17 mouse cellular contexts compared by ENCODE assay signal in genomic region chr13:73750435-73750834, GRCm38 (mm10). TPM values are rescaled to one million over a fixed set of nuclear protein-coding genes. Genes with fewer than 3 reads are reported as not detected.
DNase-seq lines count a peak whose midpoint lies in the region; ATAC-seq and TF ChIP-seq lines count a peak whose summit lies in the region.
"Had no signal": no experiment of that assay in that cellular context is flagged by ENCODE, and none has a peak within 500 bp of the region (broad histone marks: within the 10 kb centered on the region; RNA-seq: fewer than 3 reads in every experiment).

No protein-coding gene starts in this region.

- H3K27ac ChIP-seq in lung, postnatal 0 days (ENCODE audit: low read length): no peak overlapping the region
- H3K27ac ChIP-seq: layer of hippocampus, adult 2 months had no signal

- no peak overlapping the region for H3K4me3 ChIP-seq in lung, postnatal 0 days (ENCODE audit: low read depth, low read length)
- H3K4me3 ChIP-seq: layer of hippocampus, adult 2 months had no signal

- no peak for TF ChIP-seq EP300 in lung, postnatal 0 days (IDR thresholded peaks at IDR 0.05)

- no peaks in the 10 kb centered on the region for H3K27me3 ChIP-seq in lung, postnatal 0 days (replicated peaks; ENCODE audit: insufficient read depth, low read length)

- peak; percentile 38 for DNase-seq in heart, postnatal 4 days
- no peak for DNase-seq in heart, adult 11 months
- DNase-seq in lung, postnatal 0 days (ENCODE audit: low spot score): no peak
- no peak for DNase-seq in lung, postnatal 25 days (ENCODE audit: low spot score)
- peak; percentile 70 for DNase-seq in kidney, adult 9 months
- DNase-seq in kidney, postnatal 36 days: peak; percentile 68 to 77
- no peak for DNase-seq in right cerebral cortex, adult 18-20 months
- DNase-seq in frontal cortex, adult 2 months (ENCODE audit: extremely low spot score in 1 of 2, low spot score in 1 of 2): no peak
- DNase-seq: forebrain, postnatal 0 days; liver; lung, embryonic 14.5 days; retina, postnatal 1 day; thymus, postnatal 25 days had no signal

- no peaks in the 10 kb centered on the region for H3K36me3 ChIP-seq in lung, postnatal 0 days (ENCODE audit: insufficient read depth, low read length)

- H3K4me2 ChIP-seq in lung, postnatal 0 days (replicated peaks; ENCODE audit: low read depth, low read length): no peak overlapping the region
- H3K4me2 ChIP-seq: lung, embryonic 14.5 days had no signal

- H3K9ac ChIP-seq in lung, postnatal 0 days (replicated peaks; ENCODE audit: low read depth): no peak overlapping the region
- H3K9ac ChIP-seq: forebrain, postnatal 0 days; lung, embryonic 14.5 days had no signal

- 60% methylated on average over 6 of the region's 6 CpGs for WGBS in lung, postnatal 0 days

- TF ChIP-seq CTCF in lung, postnatal 0 days (IDR thresholded peaks at IDR 0.05): no peak

- peak; percentile 32; the same call in 1 of the 2 replicates for ATAC-seq in lung, postnatal 0 days
- ATAC-seq: activated CD4-positive, CD25-positive, alpha-beta regulatory T cell, adult 4 months; forebrain, postnatal 0 days had no signal

- H3K9me3 ChIP-seq in lung, postnatal 0 days (ENCODE audit: low read length): no peaks in the 10 kb centered on the region

- H3K4me1 ChIP-seq in lung, postnatal 0 days (ENCODE audit: insufficient read depth, low read depth, low read length): no peaks in the 10 kb centered on the region

RNA-seq across cellular contexts. Expression of gene Slc12a7, which starts 17.5 kb away (rescaled TPM):
- 100 to 1,000 TPM; 145 to 150 TPM for total RNA-seq in heart, postnatal 4 days (2021)
- polyA plus RNA-seq in lung, postnatal 0 days (2015; fragmentation: Nextera tagmentation; extraction: Ambion mirVana): 10.4 and 10.5 TPM in 2 replicates
- 6.4 and 6.7 TPM in 2 replicates for polyA plus RNA-seq in frontal cortex, adult 2 months (2012; rRNA removed)

RNA-seq across cellular contexts. Expression of gene Slc6a19, which starts 45.8 kb away (rescaled TPM):
- total RNA-seq in heart, postnatal 4 days (2021): not detected
- polyA plus RNA-seq in lung, postnatal 0 days (2015; fragmentation: Nextera tagmentation; extraction: Ambion mirVana): not detected in 2 replicates
- polyA plus RNA-seq in frontal cortex, adult 2 months (2012; rRNA removed): 0.18 and 0.32 TPM in 2 replicates
- total RNA-seq: gastrocnemius, adult 8-10 months; layer of hippocampus, adult 2 months; left cerebral cortex, postnatal 10 days had no signal

Comparison
In these comparisons a context has a peak if more than half of its experiments do, and no peak if none do; other contexts are left out.
1. DNase-seq: peak in heart, postnatal 4 days (single experiment), kidney, adult 9 months (single experiment) and kidney, postnatal 36 days (2 of 2); none in heart, adult 11 months (single experiment), lung, postnatal 0 days (single experiment), lung, postnatal 25 days (single experiment), right cerebral cortex, adult 18-20 months (single experiment) and frontal cortex, adult 2 months (0 of 2).